ENCODE assay signal across 17 mouse cellular contexts in the genomic region with DNA sequence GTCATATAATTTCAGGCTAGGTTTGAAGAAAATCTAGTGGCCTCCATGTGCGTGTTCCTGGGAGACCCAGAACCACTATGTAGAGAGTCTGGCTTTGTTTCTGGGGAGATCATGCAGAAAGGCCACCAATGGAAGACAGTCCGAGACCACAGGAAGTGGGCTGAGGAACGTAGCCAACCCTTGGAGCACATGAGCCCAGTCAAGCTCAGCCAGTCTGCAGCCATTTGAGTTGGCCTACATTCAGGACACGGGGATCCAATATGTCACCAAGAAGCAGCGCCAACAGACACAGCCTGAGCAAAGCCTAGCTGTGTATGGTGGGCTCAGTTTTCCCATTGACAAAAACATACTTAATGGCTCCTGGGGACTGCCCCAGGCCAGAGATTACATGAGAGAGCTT. TPM values are rescaled to one million over a fixed set of nuclear protein-coding genes. Genes with fewer than 3 reads are reported as not detected.
DNase-seq lines count a peak whose midpoint lies in the region; ATAC-seq lines count a peak whose summit lies in the region.
"Had no signal": no experiment of that assay in that cellular context is flagged by ENCODE, and none has a peak within 500 bp of the region (broad histone marks: within the 10 kb centered on the region; RNA-seq: fewer than 3 reads in every experiment).

No protein-coding gene starts in this region.

- no peak for ATAC-seq in heart, embryonic 11.5 days (replicated peaks; ENCODE audit: insufficient number of reproducible peaks, low FRiP score, low TSS enrichment)
- ATAC-seq: CD4-positive, CD25-positive, alpha-beta regulatory T cell, adult 4 months; inflammation-experienced regulatory T-cells, adult 6 months had no signal

- H3K4me3 ChIP-seq in heart, embryonic 10.5 days = no peak overlapping the region
- no peak overlapping the region for H3K4me3 ChIP-seq in heart, embryonic 11.5 days (ENCODE audit: low read depth, low read length)
- H3K4me3 ChIP-seq: forebrain, embryonic 12.5 days; gastrocnemius, adult 2 months; heart, embryonic 15.5 days; liver, embryonic 15.5 days had no signal

- no peaks in the 10 kb centered on the region for H3K9me3 ChIP-seq in heart, embryonic 10.5 days
- H3K9me3 ChIP-seq in heart, embryonic 11.5 days (replicated peaks; ENCODE audit: control insufficient read depth, low read length) = peaks cover 3% of the 10 kb centered on the region; the same call in 1 of the 2 replicates
- H3K9me3 ChIP-seq: forebrain, embryonic 12.5 days; heart, embryonic 15.5 days; liver, embryonic 15.5 days had no signal

- H3K9ac ChIP-seq in heart, embryonic 11.5 days (ENCODE audit: low read depth, low read length) = no peak overlapping the region
- H3K9ac ChIP-seq: forebrain, embryonic 12.5 days; heart, embryonic 15.5 days; liver, embryonic 15.5 days had no signal

- WGBS in heart, embryonic 10.5 days = 87% methylated on average over 5 of the region's 5 CpGs
- WGBS in heart, embryonic 11.5 days (ENCODE audit: insufficient replicate concordance) = 89% methylated on average over 5 of the region's 5 CpGs

- no peak overlapping the region for H3K4me2 ChIP-seq in heart, embryonic 11.5 days
- H3K4me2 ChIP-seq: forebrain, embryonic 12.5 days; heart, embryonic 15.5 days; liver, embryonic 15.5 days had no signal

- H3K27ac ChIP-seq in heart, embryonic 10.5 days = no peak overlapping the region
- no peak overlapping the region for H3K27ac ChIP-seq in heart, embryonic 11.5 days (ENCODE audit: low read depth, low read length)
- H3K27ac ChIP-seq: forebrain, embryonic 12.5 days; gastrocnemius, adult 2 months; heart, embryonic 15.5 days; liver, embryonic 15.5 days; macrophage had no signal

- DNase-seq in heart, embryonic 10.5 days (ENCODE audit: low spot score) = peak; percentile 70
- DNase-seq in kidney, postnatal 25 days = peak; percentile 23 to 45
- no peak for DNase-seq in kidney, adult 11 months
- DNase-seq in Muller cell, postnatal 12 days (ENCODE audit: inconsistent ontology term) = peak; percentile 58
- peak; percentile 94 to 96 for DNase-seq in cerebellum, postnatal 10 days
- DNase-seq in urinary bladder, postnatal 4 days (ENCODE audit: low spot score in 2 of 2) = no peak
- DNase-seq in spleen, postnatal 10 days (ENCODE audit: low spot score in 2 of 2) = no peak
- DNase-seq: gastrocnemius, adult 2 months; midbrain, embryonic 14.5 days; right cerebral cortex, postnatal 14 days had no signal

- H3K27me3 ChIP-seq in heart, embryonic 10.5 days (ENCODE audit: insufficient read depth, poor library complexity, severe bottlenecking) = no peaks in the 10 kb centered on the region
- no peaks in the 10 kb centered on the region for H3K27me3 ChIP-seq in heart, embryonic 11.5 days (ENCODE audit: control insufficient read depth, insufficient read depth, low read length)
- H3K27me3 ChIP-seq: forebrain, embryonic 12.5 days; heart, embryonic 15.5 days had no signal

- H3K36me3 ChIP-seq in heart, embryonic 10.5 days = peaks cover 30% of the 10 kb centered on the region
- peaks cover 3% of the 10 kb centered on the region; the same call in 1 of the 2 replicates for H3K36me3 ChIP-seq in heart, embryonic 11.5 days (ENCODE audit: control insufficient read depth, insufficient read depth, low read length)
- H3K36me3 ChIP-seq: heart, embryonic 15.5 days; liver, embryonic 15.5 days had no signal

- H3K4me1 ChIP-seq in heart, embryonic 10.5 days = peaks cover 16% of the 10 kb centered on the region; the same call in 1 of the 2 replicates
- peaks cover 12% of the 10 kb centered on the region for H3K4me1 ChIP-seq in heart, embryonic 11.5 days (ENCODE audit: control insufficient read depth, insufficient read depth, low read length)
- H3K4me1 ChIP-seq: forebrain, embryonic 12.5 days; liver, embryonic 15.5 days had no signal

RNA-seq across cellular contexts. Expression of gene Gm9913, which starts 8.2 kb away (rescaled TPM):
- polyA plus RNA-seq in heart, embryonic 10.5 days (2016; fragmentation: Nextera tagmentation; extraction: Ambion mirVana) = 0.46 and 0.58 TPM in 2 replicates
- 0.42 and 0.45 TPM in 2 replicates for polyA plus RNA-seq in heart, embryonic 11.5 days (2014; fragmentation: Nextera tagmentation; extraction: Ambion mirVana)
- polyA plus RNA-seq: CD4-positive, CD25-positive, alpha-beta regulatory T cell, adult 4 months; inflammation-experienced regulatory T-cells, adult 6 months; macrophage; midbrain, embryonic 14.5 days had no signal

RNA-seq across cellular contexts. Expression of gene Fbn1, which starts 11.1 kb away (rescaled TPM):
- polyA plus RNA-seq in heart, embryonic 10.5 days (2016; fragmentation: Nextera tagmentation; extraction: Ambion mirVana) = 16.8 and 20.0 TPM in 2 replicates
- polyA plus RNA-seq in heart, embryonic 11.5 days (2014; fragmentation: Nextera tagmentation; extraction: Ambion mirVana) = 28.5 and 31.9 TPM in 2 replicates
- polyA plus RNA-seq: CD4-positive, CD25-positive, alpha-beta regulatory T cell, adult 4 months; inflammation-experienced regulatory T-cells, adult 6 months had no signal

Comparison
In these comparisons a context has a peak if more than half of its experiments do, and no peak if none do; other contexts are left out.
1. DNase-seq: peak in heart, embryonic 10.5 days (single experiment), kidney, postnatal 25 days (2 of 2), Muller cell, postnatal 12 days (single experiment) and cerebellum, postnatal 10 days (2 of 2); none in kidney, adult 11 months (single experiment), urinary bladder, postnatal 4 days (0 of 2) and spleen, postnatal 10 days (0 of 2).